Mouse (Mus musculus): ENCODE data around the gene Itgb8.

- TF ChIP-seq CTCF (IDR thresholded peaks at IDR 0.05; ENCODE audit: low read depth, low read length) = no peak
- no peak for TF ChIP-seq POLR2A (IDR thresholded peaks at IDR 0.05; ENCODE audit: borderline replicate concordance, low read depth, low read length)
Observed at GRCm38 (mm10) chr12:119157686-119158085, 80.9 kb downstream of the Itgb8 start.

All from bone marrow macrophage, adult 2 months (primary cell).